Mouse (Mus musculus) right cerebral cortex, postnatal 10 days (tissue): ENCODE measurements around the gene Kazald1.
A peak's percentile ranks its signal among the peaks of the same experiment; 100 is the strongest.
"Not testable (repeated sequence)": the region's sequence is repeated elsewhere in the genome, so short reads cannot be mapped to it uniquely, and the experiment has no call there.

Experiments
- DNase-seq, 2 experiments: peaks; one replicate each; pipeline ENCODE4 v3.0.0; 2021; ENCODE audit warnings: low spot score in 2 of 2

Kazald1 gene

GRCm38 (mm10) chr19:45074580-45075322 is at the start of gene Kazald1:
TSS of gene Kazald1 (plus strand) at chr19:45075241.
- peak; percentile 95 for DNase-seq

GRCm38 (mm10) chr19:45025937-45026568 is 49.0 kb upstream of the Kazald1 start:
- no peak for DNase-seq

- DNase-seq, result no peak
Measured at GRCm38 (mm10) chr19:45026958-45027670, 47.9 kb upstream of the Kazald1 start.

DNA sequence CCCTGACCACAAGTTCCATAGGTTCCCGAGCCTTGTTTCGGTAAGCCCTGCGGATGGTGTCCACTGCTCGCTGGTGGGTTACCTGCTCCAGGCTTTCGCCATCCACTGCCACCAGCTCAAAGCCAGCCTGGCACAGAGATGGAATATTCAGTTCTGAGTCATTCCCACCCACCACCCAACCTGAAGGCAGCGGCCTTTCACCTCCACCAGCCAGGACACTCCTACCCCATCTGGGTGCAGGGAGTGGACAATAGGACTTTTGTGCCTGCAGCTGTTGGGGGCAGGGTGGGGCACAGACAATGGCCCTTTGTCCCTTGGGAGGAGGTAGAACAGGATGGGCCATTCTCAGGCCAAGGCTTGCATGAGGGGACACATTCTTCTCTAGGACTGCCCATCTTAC is 47.2 kb upstream of the Kazald1 start:
- no peak for DNase-seq

- no peak for DNase-seq
Measured at GRCm38 (mm10) chr19:45028746-45029145, 46.3 kb upstream of the Kazald1 start.

DNA sequence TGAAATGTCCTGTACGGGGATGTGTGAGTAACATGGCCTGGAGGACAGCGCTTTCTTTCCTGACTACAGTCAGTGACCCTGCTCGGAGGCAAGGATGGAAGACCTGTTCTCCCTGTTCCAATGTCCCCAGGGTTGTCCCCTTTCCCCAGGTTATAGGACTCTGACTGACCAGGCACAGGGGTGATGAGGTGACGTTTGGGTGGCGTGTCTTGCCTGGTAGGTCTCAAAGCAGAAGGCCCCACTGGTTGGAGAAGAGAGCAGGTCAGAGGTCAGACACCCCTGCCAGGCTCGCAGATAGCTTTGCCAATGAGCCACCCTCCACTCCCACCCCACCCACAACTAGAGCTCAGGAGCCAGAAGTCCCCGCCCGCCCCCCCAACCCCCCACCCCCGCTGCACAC is 45.5 kb upstream of the Kazald1 start:
- no peak for DNase-seq

- DNase-seq, result no peak
Measured at GRCm38 (mm10) chr19:45030111-45030510, 44.9 kb upstream of the Kazald1 start.

- DNase-seq, result peak; percentile 83 to 88
Measured at GRCm38 (mm10) chr19:45030746-45031693, 44.0 kb upstream of the Kazald1 start.

DNA sequence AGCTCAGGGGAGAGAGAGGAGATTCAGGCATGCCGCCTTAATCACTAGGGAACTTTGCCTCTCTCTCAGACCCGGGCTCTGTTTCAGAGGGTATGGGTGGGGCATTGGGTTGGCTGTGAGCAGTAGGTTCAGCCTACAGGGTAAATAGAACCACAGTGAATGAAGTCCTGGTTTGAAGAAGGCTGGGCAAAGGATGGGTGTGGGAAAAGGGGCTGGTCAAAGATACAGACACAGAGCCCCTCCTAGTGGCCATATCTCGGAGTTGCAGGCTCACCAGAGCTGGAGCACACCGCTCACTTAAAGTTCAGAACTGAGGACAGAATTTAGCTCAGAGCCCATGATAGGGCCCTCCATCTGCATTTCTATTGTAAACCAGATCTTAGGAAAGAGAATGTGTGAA is 43.3 kb upstream of the Kazald1 start:
- DNase-seq, result peak; percentile 76 to 80

DNA sequence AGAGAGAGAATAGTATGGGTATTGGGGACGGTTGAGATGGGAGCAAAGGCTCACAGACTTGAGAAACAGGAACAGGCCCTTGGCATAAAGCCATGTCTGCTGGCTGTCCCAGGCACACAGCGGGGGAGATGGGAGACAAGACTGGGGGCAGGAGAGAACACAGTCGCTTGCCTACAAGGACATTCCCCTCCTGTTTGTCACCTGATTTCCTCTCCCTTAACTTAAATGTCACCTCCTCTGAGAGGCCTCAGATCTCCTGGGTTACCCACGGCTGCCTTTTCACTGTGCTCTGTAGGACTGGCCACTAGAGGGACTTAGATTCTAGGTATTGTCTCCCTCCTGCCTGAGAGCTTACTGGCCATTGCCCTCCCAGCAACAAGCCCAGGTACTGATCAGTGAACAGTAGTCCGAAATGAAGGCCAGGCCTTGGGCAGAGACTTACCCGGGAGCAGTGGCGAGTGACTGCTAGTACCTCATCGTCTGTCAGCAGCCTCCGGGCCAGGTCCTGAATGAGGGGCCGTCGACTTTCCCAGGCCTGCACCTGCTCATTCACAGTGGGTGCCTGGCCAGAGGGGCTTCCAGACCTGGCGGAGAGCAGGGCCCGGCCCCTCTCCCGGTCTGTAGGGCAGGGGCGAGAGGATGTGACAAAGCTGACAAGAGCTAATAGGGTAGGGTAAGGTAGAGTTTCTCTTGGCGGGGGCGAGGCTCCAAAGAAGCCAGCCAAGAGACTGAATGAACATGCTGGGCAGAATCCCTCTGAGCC is 42.3 kb upstream of the Kazald1 start:
- no peak for DNase-seq

DNA sequence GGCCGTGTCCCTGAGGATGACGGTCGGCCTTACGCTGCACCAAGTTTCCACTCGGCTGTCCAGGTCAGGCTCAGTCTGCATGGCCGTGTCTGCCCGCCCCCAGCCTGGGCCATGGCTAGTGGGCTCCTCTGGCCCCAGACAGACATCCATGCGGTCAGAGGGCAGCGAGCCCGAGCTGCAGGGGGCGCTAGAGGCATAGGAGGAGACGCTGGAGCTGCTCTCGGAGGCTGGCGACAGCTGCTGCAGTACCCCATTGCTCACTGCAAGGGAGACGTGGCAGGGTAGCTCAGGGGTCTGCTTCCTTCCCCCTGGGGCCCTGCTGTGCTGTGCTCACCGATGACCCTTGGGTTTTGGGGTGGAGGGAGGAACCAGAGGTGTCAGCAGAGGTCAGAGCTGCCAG is 38.2 kb upstream of the Kazald1 start:
- no peak for DNase-seq

GRCm38 (mm10) chr19:45038198-45038597 is 36.8 kb upstream of the Kazald1 start:
- DNase-seq, result not testable (repeated sequence)

GRCm38 (mm10) chr19:45040214-45040613 is 34.8 kb upstream of the Kazald1 start:
- DNase-seq, result no peak

DNA sequence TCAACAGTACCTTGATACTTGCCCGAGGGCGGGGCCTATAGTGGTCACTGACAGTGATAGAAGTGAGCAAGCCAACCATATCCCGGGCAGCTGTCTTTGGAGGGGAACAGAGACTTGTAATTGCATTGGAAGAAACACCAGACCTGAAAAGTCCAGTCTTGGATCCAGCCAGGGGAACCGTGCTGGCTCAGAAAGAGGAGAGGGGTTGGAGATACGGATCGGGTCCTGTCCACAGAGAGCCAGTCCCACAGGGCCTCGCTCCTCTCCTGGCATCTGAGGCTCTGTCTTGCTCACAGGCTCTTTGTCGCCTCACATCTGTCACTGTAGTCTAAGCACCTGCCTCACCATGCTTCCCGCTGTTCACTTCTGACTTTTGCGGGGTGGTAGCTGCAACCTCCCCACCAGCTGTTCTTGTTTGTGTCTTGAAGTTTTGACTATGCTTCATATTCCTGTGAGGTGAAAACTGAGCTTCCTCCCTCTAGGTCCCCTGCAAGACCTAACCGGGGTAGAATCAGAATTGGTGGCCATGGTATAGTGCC is 30.6 kb upstream of the Kazald1 start:
- DNase-seq, result peak in 1 of 2 experiments; percentile 38

DNA sequence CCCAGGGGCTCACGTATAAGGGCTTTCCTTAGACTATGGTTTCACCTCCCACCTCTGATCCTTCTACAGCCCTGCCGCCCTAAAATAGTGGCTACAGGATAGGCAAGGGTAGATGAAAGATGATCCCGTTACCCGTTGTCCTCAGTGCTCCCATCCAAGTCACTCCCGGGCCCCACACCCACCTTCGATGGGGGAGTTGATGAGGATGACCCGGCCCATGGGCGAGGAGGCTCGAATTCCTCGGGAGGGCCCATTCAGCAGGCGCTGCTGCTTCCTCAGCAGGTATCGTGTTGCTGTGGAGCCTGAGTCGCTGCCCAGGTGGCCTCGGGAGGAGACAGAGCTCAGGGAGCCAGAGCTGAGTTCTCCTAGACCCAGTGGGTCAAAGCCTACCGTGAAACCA is 29.8 kb upstream of the Kazald1 start:
- DNase-seq, result no peak

DNA sequence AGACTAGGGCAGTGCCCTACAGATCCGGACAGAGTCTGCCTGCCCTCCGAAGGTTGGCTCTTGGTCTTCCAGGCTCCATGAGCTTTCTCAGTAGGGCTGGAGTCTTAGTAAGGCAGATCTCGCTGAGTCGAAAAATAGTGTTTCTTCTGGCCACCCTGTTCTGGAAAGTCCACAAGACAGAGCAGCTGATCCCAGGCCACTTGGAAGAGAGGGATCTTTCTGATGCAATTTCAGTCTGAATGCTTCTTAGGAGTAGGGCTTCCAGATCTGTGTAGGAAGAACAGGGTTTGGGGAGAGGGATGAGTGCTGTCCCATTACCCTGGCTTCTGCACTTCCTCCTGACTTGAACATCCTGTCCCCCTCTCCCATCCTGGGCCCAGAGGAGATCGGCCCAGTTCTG is 29.4 kb upstream of the Kazald1 start, which contains the start of gene Pdzd7:
Gene Pdzd7 (minus strand): TSS at position 67 of the 400 bp plus-strand sequence.
- no peak for DNase-seq

DNA sequence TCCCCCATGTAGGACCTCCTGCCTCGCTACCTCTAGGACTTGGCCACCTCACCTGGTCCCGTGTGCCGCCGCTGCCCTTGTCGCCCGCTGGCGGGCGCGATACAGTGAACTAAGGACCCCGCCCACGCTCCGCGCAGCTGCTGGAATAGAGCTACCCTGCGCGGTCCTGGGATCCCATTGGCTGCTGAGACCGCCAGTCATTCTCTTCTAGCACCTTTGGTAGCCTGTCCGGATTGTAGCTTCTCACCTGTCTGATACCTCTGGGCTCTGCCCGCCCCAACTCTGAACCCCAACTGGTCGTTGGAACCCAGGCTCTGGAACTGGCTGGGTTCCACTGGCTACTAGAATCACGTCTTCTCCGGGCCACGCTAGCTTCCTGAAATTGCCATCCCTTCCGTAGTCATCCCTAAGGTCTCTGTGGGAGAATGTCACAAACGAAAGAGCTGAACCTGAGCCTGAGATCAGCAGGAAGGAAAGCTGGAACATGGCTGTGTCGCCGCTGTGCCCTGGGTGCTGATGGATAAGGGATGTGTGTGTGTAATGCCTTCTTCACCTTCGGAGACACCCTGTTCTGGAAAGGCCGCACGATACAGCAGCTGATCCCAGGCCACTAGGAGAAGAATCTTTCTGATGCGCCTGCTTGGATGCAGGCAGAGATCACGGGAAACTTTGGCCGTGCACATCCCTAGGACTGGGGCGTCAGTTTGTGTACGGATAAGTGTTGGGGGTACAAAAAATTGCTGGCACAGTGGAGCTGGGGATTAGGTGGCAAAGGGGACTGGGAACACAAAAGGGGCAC is 28.3 kb upstream of the Kazald1 start:
- peak; percentile 93 to 96 for DNase-seq

- peak; percentile 96 to 97 for DNase-seq
Measured at GRCm38 (mm10) chr19:45047417-45047934, 27.6 kb upstream of the Kazald1 start, which contains the start of gene Sfxn3. TSS of gene Sfxn3 (plus strand) at chr19:45047503.

DNA sequence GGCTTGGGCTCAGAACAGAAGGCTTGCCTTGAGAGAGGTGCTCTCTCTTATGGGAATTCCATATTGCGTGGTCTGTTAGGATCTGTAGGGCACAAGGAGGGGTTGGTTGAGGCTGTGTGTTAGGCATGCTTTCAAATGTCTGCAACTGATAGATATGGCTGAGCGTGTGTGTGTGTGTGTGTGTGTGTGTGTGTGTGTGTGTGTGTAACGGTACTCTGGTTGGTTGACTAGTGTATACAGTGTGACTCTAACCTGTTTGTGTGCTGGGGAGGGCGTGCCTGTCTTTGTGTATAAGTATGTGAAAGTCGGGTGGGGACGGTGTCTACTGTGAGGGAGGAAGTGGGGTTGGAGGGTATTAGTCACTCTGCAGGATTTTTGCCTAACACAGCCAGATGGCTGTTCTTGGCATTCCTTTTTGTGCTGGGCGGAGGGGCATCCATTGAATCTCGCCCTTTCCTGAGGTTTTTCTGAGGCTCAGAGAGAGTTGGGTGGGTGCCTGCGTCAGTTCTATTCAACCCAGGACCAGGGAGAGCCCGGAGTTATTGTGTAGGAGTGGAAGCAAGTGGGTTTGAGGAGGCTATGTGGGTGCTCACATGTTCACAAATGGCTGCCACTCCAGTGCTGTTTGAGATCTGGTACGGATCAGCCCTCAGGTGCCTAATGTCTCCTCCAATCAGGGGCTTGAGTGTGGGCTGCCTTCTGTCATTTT is 27.0 kb upstream of the Kazald1 start:
- DNase-seq, result peak; percentile 79 to 92
